Mouse (Mus musculus): ENCODE data around the gene Kcnmb4. TPM values are rescaled to one million over a fixed set of nuclear protein-coding genes. Genes with fewer than 3 reads are reported as not detected.

The Kcnmb4 gene
- polyA plus RNA-seq (2014; fragmentation: Nextera tagmentation; extraction: Ambion mirVana): 6.2 and 6.6 TPM in 2 replicates

DNA sequence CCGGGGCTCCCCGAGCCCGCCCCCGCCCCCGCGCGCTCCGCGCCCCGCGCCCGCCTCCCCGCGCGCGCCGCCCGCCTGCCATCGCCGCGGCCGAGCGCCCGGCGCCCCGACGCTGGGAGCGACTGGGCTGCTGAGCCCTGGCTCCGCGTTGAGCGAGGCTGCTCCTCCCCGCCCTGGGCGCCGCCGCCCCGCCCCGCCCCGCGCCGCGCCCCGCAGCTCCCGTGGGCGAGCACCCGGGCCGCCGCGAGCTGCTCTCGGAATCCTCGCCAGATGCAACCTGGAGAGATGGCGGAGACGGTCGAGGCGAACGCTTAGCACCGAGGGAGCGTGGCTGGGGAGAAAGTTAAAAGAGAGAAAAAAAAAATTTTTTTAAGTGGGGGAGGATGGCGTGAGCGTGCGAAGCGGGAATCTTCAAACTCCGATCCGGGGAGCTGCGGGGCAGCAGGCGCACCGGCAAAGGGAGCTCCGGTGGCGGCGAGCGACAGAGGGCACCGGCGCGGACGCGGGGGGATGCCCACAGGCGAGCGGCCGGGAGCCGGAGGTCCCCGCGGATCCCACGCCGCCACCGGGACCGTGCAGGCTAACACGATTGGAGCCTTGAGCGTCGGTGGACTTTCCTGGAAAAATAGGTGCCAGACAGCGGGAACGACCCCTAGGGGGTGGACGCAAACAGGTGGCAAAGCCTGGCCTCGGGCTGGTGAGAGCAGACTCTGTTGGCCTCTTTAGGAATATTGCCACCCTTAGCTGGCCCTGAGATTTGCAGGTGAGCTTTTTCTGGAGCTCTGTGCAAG lies at the start of gene Kcnmb4:
TSS of gene Kcnmb4 (minus strand) at position 120 of the 791 bp plus-strand sequence.
- Histone ChIP-seq H3K9ac (ENCODE audit: low read depth, low read length) (peak within 1 kb of the TSS; percentile 80), H3K27ac (ENCODE audit: low read depth, low read length) (peak within 1 kb of the TSS; percentile 29; the same call in 1 of the 2 replicates), H3K4me1 (ENCODE audit: control insufficient read depth, insufficient read depth, low read length) (peaks cover 7% of the 10 kb centered on the region; the same call in 1 of the 2 replicates), H3K4me3 (ENCODE audit: low read depth, low read length) (peak within 1 kb of the TSS; percentile 72), H3K27me3 (ENCODE audit: control insufficient read depth, insufficient read depth, low read length) (0 out of 2 replicates have a peak, but pooled peaks cover 2% of the 10 kb centered on the region), H3K36me3 (ENCODE audit: control insufficient read depth, insufficient read depth, low read length) (no peaks in the 10 kb centered on the region), H3K4me2 (peak within 1 kb of the TSS; percentile 98), H3K9me3 (replicated peaks; ENCODE audit: control insufficient read depth, low read length) (no peaks in the 10 kb centered on the region)
- under 1% methylated on average over 85 of the region's 92 CpGs for WGBS (ENCODE audit: insufficient replicate concordance)
- peak; percentile 80 for ATAC-seq (replicated peaks; ENCODE audit: insufficient number of reproducible peaks, low FRiP score, low TSS enrichment)

DNA sequence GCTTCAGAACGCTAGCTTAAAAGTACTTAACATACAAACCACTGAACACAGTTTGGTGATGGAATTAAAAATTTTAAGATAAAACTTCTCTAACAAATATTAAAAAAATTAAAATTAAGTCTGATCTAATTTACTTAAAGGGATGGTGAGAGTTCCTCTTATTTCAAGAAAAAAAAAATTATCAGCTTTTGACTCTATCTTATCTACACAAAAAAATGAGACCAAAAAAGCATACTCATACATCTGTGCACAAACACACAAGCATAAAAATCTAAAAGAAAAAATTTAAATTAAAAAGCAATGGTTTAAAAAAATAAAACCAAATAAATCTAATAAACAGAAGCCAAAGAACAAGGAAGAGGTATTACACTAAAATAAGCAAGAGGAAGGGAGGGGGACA lies 45.9 kb upstream of the Kcnmb4 start:
- H3K9me3 ChIP-seq (replicated peaks; ENCODE audit: control insufficient read depth, low read length): no peaks in the 10 kb centered on the region
- H3K9ac ChIP-seq (ENCODE audit: low read depth, low read length): no peak overlapping the region
- no peak overlapping the region for H3K27ac ChIP-seq (ENCODE audit: low read depth, low read length)
- WGBS (ENCODE audit: insufficient replicate concordance): 86% methylated on average over 1 of the region's 1 CpGs
- H3K4me1 ChIP-seq (ENCODE audit: control insufficient read depth, insufficient read depth, low read length): no peaks in the 10 kb centered on the region
- no peaks in the 10 kb centered on the region for H3K27me3 ChIP-seq (ENCODE audit: control insufficient read depth, insufficient read depth, low read length)
- no peak overlapping the region for H3K4me3 ChIP-seq (ENCODE audit: low read depth, low read length)
- no peak for ATAC-seq (replicated peaks; ENCODE audit: insufficient number of reproducible peaks, low FRiP score, low TSS enrichment)
- no peak overlapping the region for H3K4me2 ChIP-seq
- no peaks in the 10 kb centered on the region for H3K36me3 ChIP-seq (ENCODE audit: control insufficient read depth, insufficient read depth, low read length)

DNA sequence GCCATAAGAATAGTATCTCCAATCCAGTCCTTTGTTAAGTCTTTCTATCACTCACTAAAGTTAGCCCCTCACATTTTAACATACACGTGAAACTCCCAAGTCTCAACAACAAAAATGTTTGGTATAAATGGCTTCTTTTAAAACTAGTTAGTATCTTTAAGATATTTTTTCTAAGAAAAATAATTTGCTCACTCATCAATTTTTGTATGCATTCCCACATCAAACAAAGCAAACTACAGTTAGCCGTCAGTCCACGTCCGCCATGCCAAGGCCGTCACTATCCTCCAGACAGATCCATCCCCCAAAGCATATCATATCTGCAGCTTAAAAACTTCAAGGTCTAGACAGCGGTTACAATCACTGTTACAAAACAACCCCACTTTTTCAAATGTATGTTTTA lies 41.9 kb upstream of the Kcnmb4 start:
- no peaks in the 10 kb centered on the region for H3K4me1 ChIP-seq (ENCODE audit: control insufficient read depth, insufficient read depth, low read length)
- WGBS (ENCODE audit: insufficient replicate concordance): 85% methylated on average over 6 of the region's 6 CpGs
- no peak overlapping the region for H3K4me3 ChIP-seq (ENCODE audit: low read depth, low read length)
- H3K27ac ChIP-seq (ENCODE audit: low read depth, low read length): no peak overlapping the region
- H3K4me2 ChIP-seq: no peak overlapping the region
- H3K9ac ChIP-seq (ENCODE audit: low read depth, low read length): no peak overlapping the region
- H3K9me3 ChIP-seq (replicated peaks; ENCODE audit: control insufficient read depth, low read length): no peaks in the 10 kb centered on the region
- H3K36me3 ChIP-seq (ENCODE audit: control insufficient read depth, insufficient read depth, low read length): no peaks in the 10 kb centered on the region
- no peaks in the 10 kb centered on the region for H3K27me3 ChIP-seq (ENCODE audit: control insufficient read depth, insufficient read depth, low read length)
- ATAC-seq (replicated peaks; ENCODE audit: insufficient number of reproducible peaks, low FRiP score, low TSS enrichment): no peak

DNA sequence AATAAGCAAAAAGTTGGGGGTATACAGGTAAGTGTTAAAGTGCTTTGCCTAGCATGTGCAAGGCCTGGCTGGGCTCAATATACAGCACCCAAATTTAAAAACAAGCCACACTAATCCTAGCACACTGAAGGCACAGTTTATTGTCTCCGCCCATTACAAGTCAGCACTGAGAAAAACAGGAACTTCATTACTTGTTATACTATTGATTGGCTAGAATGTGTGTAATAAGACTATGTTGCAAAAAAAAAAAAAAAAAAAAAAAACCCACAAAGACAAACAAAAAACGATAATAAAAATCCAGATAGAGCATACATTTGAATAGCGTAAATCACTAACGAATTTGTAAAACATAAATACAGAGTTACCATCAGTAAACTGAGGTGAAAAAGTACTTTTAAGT lies 41.5 kb upstream of the Kcnmb4 start:
- Histone ChIP-seq H3K4me3 (ENCODE audit: low read depth, low read length) (no peak overlapping the region), H3K36me3 (ENCODE audit: control insufficient read depth, insufficient read depth, low read length) (no peaks in the 10 kb centered on the region), H3K9ac (ENCODE audit: low read depth, low read length) (no peak overlapping the region), H3K27ac (ENCODE audit: low read depth, low read length) (no peak overlapping the region), H3K9me3 (replicated peaks; ENCODE audit: control insufficient read depth, low read length) (no peaks in the 10 kb centered on the region), H3K4me1 (ENCODE audit: control insufficient read depth, insufficient read depth, low read length) (no peaks in the 10 kb centered on the region), H3K4me2 (no peak overlapping the region), H3K27me3 (ENCODE audit: control insufficient read depth, insufficient read depth, low read length) (no peaks in the 10 kb centered on the region)
- 96% methylated on average over 4 of the region's 4 CpGs for WGBS (ENCODE audit: insufficient replicate concordance)
- no peak for ATAC-seq (replicated peaks; ENCODE audit: insufficient number of reproducible peaks, low FRiP score, low TSS enrichment)

DNA sequence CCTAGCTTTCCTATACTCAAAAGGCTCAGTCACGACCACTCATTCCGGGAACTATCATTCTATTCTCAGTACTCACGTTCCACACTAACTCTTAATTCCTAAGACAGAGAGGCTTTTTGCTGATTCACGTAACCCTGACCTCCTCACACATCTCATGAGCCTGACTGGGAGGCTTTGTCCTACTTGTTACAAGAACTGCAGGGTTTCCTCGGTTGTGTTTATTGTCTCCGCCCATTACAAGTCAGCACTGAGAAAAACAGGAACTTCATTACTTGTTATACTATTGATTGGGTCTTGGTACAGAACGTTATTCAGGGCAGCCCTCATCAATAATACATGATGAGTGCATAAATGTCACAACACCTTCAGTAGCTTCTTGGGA lies 39.6 kb upstream of the Kcnmb4 start:
- Histone ChIP-seq H3K4me2 (no peak overlapping the region), H3K27ac (ENCODE audit: low read depth, low read length) (no peak overlapping the region), H3K36me3 (ENCODE audit: control insufficient read depth, insufficient read depth, low read length) (no peaks in the 10 kb centered on the region), H3K9me3 (replicated peaks; ENCODE audit: control insufficient read depth, low read length) (no peaks in the 10 kb centered on the region), H3K4me3 (ENCODE audit: low read depth, low read length) (no peak overlapping the region), H3K27me3 (ENCODE audit: control insufficient read depth, insufficient read depth, low read length) (no peaks in the 10 kb centered on the region), H3K9ac (ENCODE audit: low read depth, low read length) (no peak overlapping the region), H3K4me1 (ENCODE audit: control insufficient read depth, insufficient read depth, low read length) (no peaks in the 10 kb centered on the region)
- ATAC-seq (replicated peaks; ENCODE audit: insufficient number of reproducible peaks, low FRiP score, low TSS enrichment): no peak
- 70% methylated on average over 7 of the region's 7 CpGs for WGBS (ENCODE audit: insufficient replicate concordance)

DNA sequence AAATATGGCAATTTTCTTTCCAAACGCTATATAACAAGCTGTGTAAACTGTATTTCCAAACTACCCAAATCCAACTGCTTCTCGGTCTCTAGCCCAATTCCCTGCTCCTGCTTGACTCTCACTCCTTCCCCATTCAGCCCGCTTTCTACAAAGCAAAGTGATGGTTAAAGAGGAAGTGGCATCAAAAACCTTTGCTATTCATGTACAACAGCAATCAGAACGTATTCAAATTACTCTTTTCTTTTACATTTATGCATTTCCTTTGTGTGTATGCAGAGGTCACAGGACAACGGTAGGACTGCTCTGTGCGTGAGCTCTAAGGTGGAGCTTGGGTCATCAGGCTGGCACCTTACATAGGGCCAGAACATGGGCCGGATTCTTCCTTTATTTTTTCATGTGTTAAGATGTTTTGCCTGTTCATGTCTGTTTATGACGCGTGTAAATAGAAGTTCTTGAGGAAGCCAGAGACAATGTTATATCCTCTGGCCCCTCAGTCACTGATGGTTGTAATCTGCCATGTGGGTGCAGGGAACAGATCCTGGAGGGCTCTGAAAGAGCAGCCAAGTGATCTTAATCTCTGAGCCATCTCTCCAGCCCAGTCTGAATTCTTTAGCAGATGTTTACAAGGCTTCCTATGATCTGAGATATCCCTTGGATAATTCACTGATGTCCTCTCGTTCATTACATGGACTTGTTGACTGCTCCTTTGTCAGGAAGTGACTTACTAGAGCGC lies 39.0 kb upstream of the Kcnmb4 start:
- no peaks in the 10 kb centered on the region for H3K9me3 ChIP-seq (replicated peaks; ENCODE audit: control insufficient read depth, low read length)
- H3K9ac ChIP-seq (ENCODE audit: low read depth, low read length): no peak overlapping the region
- 91% methylated on average over 11 of the region's 11 CpGs for WGBS (ENCODE audit: insufficient replicate concordance)
- no peaks in the 10 kb centered on the region for H3K36me3 ChIP-seq (ENCODE audit: control insufficient read depth, insufficient read depth, low read length)
- H3K4me3 ChIP-seq (ENCODE audit: low read depth, low read length): no peak overlapping the region
- no peak overlapping the region for H3K27ac ChIP-seq (ENCODE audit: low read depth, low read length)
- no peak for ATAC-seq (replicated peaks; ENCODE audit: insufficient number of reproducible peaks, low FRiP score, low TSS enrichment)
- H3K4me2 ChIP-seq: no peak overlapping the region
- no peaks in the 10 kb centered on the region for H3K4me1 ChIP-seq (ENCODE audit: control insufficient read depth, insufficient read depth, low read length)
- H3K27me3 ChIP-seq (ENCODE audit: control insufficient read depth, insufficient read depth, low read length): no peaks in the 10 kb centered on the region

DNA sequence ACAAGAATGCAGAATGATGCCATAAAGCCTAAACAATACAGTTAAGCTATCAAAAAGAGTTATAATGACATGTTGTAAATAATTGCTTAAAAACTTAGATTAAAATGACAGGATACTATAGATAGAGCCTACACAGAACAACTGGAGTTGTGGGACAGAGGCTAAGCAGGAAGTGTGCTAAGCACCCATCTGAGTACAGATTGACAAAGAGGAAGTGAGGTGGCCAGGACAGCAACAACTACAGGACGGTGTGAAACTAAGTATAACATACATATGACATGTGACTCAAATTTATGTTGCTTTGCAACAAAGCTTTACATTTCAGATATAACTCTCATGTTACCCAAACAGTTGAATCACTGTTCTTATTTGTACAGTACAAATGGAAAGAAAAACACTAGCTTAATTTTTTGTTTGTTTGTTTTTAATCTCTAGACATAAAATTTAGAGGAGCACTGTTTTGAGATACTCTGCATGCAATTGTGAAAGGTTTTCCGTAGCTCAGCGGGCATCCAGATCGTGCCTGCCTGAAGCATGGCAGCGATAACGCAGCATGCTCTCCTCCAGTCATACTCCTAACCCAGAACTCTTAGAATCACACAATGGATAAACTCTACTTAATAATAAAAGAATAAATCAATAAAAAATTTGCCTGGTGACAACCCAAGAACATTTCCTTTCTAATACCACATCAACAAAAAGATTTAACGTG lies 31.8 kb upstream of the Kcnmb4 start:
- H3K9ac ChIP-seq (ENCODE audit: low read depth, low read length): no peak overlapping the region
- H3K27me3 ChIP-seq (ENCODE audit: control insufficient read depth, insufficient read depth, low read length): no peaks in the 10 kb centered on the region
- no peaks in the 10 kb centered on the region for H3K9me3 ChIP-seq (replicated peaks; ENCODE audit: control insufficient read depth, low read length)
- no peak overlapping the region for H3K4me3 ChIP-seq (ENCODE audit: low read depth, low read length)
- H3K4me1 ChIP-seq (ENCODE audit: control insufficient read depth, insufficient read depth, low read length): no peaks in the 10 kb centered on the region
- WGBS (ENCODE audit: insufficient replicate concordance): 87% methylated on average over 7 of the region's 7 CpGs
- ATAC-seq (replicated peaks; ENCODE audit: insufficient number of reproducible peaks, low FRiP score, low TSS enrichment): no peak
- no peaks in the 10 kb centered on the region for H3K36me3 ChIP-seq (ENCODE audit: control insufficient read depth, insufficient read depth, low read length)
- H3K27ac ChIP-seq (ENCODE audit: low read depth, low read length): no peak overlapping the region
- no peak overlapping the region for H3K4me2 ChIP-seq

DNA sequence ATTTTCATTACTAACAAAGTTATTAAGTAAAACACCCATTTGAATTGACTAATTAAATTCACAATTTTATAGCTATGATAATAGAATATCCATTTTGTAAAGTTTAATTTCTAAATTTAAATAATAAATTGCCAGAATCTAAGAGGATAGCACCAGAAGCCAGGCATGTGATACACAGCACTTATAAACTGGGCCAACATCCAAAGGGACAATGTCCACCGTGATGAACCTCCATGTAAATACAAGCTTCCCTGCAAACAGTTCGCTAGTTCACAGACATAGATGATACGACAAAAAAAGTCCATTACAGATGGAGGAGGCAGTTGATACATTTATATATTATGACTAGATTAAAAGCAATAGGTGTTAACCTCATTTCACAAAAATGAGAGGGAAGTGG lies 19.1 kb upstream of the Kcnmb4 start:
- Histone ChIP-seq H3K27ac (ENCODE audit: low read depth, low read length) (no peak overlapping the region), H3K27me3 (ENCODE audit: control insufficient read depth, insufficient read depth, low read length) (no peaks in the 10 kb centered on the region), H3K9me3 (replicated peaks; ENCODE audit: control insufficient read depth, low read length) (no peaks in the 10 kb centered on the region), H3K4me1 (ENCODE audit: control insufficient read depth, insufficient read depth, low read length) (no peaks in the 10 kb centered on the region), H3K4me2 (no peak overlapping the region), H3K36me3 (ENCODE audit: control insufficient read depth, insufficient read depth, low read length) (peaks cover 12% of the 10 kb centered on the region), H3K4me3 (ENCODE audit: low read depth, low read length) (no peak overlapping the region), H3K9ac (ENCODE audit: low read depth, low read length) (no peak overlapping the region)
- 87% methylated on average over 3 of the region's 3 CpGs for WGBS (ENCODE audit: insufficient replicate concordance)
- ATAC-seq (replicated peaks; ENCODE audit: insufficient number of reproducible peaks, low FRiP score, low TSS enrichment): no peak

Data from heart, embryonic 11.5 days (tissue).